Mouse (Mus musculus) T-helper 17 cell (primary cell): ENCODE results near the gene Hoxd8.

Experiments used
- in situ Hi-C, 2 experiments: fragments of 300-600 bp; cut with MboI, MseI; formaldehyde crosslinking; loops; 1 replicate in 1 of 2; 2 replicates in 1 of 2; pipeline ENCODE4 v1.15.1; 2025; ENCODE audit warnings: high pct_unique_total_duplicates in 2 of 2

The Hoxd8 gene

DNA sequence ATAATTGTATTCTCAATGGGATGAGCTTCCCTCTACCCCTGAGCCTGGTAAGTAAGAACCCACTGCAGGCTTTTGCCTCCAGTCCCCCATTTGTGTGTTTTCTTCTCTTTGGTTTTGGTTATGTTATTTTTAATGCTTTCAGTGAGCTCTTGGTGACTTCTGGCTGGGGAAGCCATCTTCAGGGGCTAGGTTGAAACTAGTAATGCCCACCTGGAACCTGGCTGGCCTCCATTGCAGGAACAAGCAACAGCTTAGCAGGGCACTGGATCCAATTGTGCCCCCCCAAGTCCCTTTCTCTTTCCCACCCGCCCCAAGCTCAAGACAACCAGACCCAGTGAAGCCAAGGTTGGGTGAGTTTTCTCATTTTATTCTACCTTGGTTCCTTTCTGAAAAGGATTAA, 9.0 kb upstream of the Hoxd8 start:
- in situ Hi-C loops: loop anchor here in 1 of 2 experiments (10.0 kb wide), 1 partner anchor 619 kb away; no protein-coding TSS in a partner anchor

DNA sequence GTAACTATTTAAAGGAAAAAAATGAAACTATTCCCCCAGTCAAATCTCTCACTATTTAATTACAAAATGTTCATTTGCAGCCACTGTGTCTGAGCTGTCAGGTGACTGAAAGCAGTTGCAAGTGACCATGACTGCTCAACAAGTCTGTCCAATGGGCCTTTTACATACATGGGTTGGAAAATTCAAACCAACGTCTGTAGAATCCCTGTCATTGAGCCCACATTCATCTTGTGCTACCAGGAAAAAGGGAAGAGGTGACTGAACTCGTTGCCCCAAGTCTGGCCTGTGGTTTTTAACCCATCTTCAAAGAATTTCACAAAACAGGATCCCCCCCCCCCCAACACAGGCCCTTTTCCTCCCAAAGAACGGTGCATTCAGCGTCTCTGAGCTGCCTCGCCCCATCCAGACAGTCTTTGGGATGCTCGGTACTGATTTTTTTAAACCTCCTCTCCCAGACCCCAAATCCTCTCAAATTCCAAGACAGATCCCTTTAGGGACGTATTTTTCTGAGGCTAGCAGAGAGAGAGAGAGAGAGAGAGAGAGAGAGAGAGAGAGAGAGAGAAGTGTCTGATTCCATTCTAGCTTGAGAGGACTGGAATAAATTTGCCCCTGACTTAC, 8.5 kb upstream of the Hoxd8 start:
- in situ Hi-C loops: loop anchor here in 1 of 2 experiments (10.0 kb wide), 1 partner anchor 619 kb away; no protein-coding TSS in a partner anchor

DNA sequence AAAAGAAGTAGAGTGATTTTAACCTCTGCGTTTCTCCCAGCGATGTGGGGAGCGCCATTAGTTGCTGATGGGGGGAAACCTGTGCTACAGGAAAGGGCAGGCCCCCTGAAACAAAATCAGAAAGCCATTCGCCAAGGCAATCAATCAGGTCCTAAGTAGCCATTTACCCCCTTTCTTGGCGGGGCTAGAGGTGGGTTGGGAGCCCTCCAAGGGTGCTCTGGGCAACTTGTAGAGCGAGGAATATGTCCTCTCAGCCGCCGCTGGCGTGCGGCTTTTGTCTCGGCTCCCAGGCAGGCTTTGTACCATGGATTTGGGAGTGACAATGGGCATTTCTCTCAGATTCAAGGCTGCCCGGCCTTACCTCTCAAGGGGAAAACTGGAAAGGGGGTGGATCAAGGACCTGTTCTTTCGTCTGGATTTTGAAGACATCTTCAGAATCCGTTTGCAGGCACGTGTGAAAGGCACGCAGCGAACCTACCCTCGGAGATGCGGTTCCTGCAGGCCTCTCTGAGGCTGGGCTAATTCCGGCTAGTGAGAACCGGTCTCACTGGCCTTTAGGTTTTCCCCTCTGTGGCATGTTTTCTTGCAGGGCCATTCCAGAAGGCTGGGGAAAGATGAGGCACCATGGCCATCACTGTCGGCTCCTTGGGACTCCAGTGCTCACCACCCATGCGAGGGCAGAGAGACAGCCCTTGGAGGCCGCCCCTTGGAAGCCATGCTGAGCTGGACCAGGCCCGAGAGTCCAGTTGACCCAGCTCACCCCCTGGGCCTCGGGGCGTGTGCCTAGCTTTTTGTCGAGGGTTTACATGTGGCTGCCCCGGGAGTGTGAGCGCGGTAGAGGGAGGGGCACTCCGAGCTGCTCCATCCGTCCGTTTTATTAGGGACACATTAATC, 7.7 kb upstream of the Hoxd8 start:
- in situ Hi-C loops: loop anchor here in 1 of 2 experiments (10.0 kb wide), 1 partner anchor 618 kb away; no protein-coding TSS in a partner anchor

DNA sequence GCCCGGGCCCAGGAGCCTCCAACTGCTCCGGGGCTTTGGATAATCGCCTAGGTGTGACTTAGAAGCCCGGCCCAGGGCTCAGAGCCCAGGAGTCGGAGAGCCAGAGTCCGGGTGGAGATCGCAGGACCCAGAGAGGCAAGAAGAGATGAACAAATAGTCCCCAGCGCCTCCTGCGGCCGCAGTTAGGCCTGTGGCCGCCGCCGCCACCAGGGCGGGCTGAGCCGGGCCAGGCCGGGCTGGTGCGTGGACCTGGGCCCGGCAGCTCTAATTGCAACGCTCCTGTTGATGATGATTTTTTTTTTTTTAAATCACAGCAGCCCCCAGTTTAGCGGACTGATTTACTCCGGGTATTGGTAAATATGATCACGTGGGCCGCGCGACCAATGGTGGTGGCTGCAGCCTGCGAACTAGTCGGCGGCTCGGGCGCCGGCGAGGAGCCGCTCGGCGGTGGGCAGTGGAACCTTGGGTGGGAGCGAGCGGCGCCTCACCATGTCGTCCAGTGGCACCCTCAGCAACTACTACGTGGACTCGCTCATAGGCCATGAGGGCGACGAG, 6.8 kb upstream of the Hoxd8 start, which contains the start of gene Hoxd9:
Gene Hoxd9, plus strand, starts transcription at position 161 of the 555 bp plus-strand sequence.
- in situ Hi-C loops: loop anchor here in 1 of 2 experiments (10.0 kb wide), 1 partner anchor 617 kb away; no protein-coding TSS in a partner anchor

DNA sequence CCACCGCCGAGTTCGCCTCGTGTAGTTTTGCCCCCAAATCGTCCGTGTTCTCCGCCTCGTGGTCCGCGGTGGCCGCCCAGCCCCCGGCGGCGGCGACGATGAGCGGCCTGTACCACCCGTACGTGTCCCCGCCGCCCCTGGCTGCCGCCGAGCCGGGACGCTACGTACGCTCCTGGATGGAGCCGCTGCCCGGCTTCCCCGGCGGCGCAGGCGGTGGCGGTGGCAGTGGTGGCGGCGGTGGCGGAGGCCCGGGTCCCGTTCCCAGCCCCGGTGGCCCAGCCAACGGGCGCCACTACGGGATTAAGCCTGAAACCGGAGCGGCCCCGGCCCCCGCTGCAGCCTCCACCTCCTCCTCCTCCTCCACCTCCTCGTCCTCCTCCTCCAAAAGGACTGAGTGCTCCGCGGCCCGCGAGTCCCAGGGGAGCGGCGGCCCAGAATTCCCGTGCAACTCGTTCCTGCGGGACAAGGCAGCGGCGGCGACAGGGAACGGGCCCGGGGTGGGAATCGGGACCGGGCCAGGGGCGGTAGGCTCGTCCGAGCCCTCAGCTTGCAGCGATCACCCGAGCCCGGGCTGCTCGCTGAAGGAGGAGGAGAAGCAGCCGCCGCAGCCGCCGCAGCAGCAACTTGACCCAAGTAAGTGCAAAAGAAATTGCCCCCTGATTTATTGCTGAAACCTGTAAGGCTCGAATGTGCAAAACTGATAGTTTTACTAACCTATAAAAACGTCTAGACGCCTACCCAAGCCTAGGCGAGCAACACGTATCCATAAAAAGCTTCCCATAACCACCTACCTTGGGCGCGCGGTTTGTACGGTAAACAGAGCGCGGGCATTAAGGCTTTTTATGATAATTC, 6.0 kb upstream of the Hoxd8 start:
- in situ Hi-C loops: loop anchor here in 1 of 2 experiments (10.0 kb wide), 1 partner anchor 616 kb away; no protein-coding TSS in a partner anchor

DNA sequence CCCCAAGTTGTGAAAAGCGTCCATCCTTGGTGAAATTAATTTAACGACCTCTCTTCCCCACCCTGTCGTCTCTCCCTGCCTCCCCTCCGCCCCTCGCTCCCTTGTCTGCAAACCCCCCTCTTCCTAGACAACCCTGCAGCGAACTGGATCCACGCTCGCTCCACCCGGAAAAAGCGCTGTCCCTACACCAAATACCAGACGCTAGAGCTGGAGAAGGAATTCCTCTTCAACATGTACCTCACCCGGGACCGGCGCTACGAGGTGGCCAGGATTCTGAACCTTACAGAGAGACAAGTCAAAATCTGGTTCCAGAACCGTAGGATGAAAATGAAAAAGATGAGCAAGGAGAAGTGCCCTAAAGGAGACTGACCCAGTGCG, 5.4 kb upstream of the Hoxd8 start:
- in situ Hi-C loops: loop anchor here in 1 of 2 experiments (10.0 kb wide), 1 partner anchor 616 kb away; no protein-coding TSS in a partner anchor

DNA sequence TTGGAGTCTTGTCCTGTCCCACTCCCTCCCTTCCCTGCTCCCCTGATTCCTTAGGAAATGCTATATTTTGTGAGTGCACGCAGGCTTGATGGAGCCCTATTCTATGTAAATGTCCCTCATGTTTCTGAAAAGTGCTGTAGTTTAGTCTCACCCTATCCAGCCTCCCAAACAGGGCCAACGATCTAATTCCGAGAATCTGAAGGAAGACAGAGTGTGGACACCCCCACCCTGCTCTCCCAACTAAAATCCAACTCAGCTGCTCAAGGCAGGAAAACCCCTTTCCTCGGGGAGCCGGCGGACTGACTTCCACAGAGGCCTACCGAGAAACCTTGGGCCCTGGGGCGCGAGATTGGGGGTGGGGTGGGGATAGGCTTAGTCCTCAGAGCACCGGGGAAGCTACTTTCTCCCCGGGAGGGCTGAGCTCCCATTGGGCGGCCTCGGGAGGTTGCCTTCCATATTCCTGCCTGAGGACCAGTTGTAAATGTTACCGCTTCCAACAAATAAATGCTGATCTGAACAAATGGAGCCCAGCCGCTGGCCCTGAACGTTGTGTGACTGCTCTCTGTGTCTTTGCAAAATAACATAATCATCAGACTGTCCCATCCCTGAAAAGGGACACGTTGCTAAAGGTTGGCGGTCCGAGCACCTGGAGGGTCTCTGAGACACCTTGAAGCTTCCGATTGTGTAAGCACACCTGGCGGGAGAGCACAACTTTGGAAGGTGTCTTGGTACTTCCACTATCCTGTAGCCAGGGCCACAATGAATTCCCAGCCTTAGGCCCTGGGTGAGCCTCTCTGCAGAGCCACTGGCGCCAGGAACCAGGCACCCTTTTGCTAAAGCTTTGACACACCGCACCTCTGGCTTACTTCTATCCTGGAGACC, 4.5 kb upstream of the Hoxd8 start:
- in situ Hi-C loops: loop anchor here (5.0 to 10.0 kb wide), 3 partner anchors 367 to 615 kb away; no protein-coding TSS in a partner anchor

DNA sequence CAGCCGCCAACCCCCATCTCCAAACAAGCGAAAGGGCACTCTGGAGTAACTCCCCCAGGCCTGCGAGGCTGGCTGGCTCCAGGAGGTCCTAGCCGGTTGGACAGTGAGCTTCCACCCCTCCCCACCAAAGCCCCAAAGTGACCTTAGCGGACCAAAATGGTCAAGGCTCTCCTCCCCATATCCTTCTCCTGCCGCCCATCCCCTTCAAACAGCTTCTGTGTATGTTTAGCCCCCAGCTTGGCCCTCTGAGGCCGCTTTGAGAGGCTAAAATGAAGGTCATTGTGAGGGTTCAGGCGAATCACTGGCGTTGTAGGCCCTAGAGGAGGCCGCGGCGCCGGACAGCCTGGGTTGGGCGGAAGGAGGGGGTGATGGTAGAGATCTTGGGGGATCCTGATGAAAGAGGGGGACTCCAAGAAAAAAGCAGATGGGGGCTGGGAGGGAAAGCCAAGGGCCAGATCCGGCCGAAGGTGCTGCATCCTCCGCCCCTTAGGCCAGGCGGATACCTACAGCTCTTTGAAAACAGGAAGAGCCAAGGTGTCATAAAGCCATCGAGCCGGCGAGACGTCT, 3.8 kb upstream of the Hoxd8 start:
- in situ Hi-C loops: loop anchor here in 1 of 2 experiments (5.0 kb wide), 2 partner anchors 367 to 442 kb away; no protein-coding TSS in a partner anchor

DNA sequence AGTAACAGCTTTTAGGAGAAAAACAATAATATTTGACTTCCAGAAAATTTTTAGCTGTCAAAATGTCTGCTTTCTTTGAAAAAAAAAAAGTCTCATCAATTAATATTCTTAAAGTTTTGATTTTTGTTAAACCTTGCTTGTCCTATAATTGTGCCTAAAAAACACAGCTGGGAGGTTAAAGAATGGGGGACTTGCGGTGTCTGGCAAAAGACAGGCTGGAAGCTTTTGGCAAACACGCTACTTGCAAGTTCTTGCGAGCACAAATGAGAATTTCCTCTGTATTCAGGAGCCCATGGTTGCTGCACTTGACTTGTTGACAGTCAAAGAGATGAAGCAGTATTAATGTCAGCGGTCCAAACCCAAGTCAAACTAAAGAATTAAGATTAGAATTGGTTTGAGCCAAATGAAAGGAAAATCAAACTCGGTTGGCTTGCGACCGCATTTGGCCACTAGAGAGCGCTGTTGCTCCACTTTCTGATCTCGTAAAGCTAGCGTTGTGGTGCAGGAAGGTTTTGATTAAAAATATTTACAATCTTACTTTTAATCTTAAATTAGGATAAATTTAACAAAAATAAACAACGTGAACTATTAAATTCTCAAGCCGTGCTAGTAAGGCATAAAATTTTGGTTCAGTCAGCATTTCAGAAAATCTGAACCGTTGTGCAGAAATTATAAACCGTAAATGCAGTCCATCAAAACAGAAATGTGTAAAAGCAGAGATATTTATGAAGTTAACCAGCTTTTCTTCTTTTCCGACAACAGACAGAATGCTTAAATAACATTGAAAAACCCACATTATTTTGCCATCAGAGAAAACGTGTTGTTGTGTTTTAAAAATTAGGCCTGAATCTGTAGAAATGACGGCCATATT, 2.2 kb upstream of the Hoxd8 start:
- in situ Hi-C loops: loop anchor here in 1 of 2 experiments (5.0 kb wide), 2 partner anchors 365 to 440 kb away; no protein-coding TSS in a partner anchor

DNA sequence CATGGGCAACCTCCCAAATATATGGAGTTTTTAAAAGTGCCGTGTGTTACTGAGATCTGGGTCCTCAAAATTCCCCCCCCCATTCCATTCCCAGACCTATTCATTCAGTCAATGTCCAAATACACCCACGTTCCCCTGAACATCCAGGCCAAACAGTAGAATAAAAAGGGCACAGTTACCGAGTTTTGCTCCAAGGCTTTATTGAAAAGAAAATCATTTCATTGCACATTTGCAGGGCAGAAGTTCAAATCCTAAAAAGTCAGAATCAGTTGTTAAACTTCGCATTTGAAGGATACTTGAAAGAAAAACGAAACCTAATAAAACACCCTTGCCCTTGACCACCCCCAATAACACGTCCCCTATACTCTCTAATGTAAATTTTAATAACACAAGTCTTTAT, 1.6 kb upstream of the Hoxd8 start:
- in situ Hi-C loops: loop anchor here in 1 of 2 experiments (5.0 kb wide), 2 partner anchors 364 to 439 kb away; no protein-coding TSS in a partner anchor

DNA sequence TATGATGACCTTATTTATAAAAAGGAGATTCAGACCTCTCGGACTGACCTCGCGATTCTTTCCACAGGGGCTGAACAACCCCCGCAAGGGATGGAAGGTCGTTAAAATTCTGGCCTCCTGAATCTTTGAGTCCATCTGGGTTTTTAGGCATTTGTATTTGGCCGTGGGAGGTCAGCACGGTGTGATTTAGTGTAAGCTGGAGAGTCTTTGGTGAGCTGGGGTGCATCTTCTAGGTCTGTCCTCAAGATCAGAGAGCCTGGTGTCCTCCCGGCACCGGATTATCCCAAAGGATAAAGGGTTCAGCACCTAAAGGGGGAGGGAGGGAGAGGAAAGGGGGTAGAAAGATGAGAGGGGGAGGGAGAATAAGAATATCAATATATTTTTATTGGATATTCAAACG, 1.1 kb upstream of the Hoxd8 start:
- in situ Hi-C loops: loop anchor here in 1 of 2 experiments (5.0 kb wide), 2 partner anchors 364 to 439 kb away; no protein-coding TSS in a partner anchor

DNA sequence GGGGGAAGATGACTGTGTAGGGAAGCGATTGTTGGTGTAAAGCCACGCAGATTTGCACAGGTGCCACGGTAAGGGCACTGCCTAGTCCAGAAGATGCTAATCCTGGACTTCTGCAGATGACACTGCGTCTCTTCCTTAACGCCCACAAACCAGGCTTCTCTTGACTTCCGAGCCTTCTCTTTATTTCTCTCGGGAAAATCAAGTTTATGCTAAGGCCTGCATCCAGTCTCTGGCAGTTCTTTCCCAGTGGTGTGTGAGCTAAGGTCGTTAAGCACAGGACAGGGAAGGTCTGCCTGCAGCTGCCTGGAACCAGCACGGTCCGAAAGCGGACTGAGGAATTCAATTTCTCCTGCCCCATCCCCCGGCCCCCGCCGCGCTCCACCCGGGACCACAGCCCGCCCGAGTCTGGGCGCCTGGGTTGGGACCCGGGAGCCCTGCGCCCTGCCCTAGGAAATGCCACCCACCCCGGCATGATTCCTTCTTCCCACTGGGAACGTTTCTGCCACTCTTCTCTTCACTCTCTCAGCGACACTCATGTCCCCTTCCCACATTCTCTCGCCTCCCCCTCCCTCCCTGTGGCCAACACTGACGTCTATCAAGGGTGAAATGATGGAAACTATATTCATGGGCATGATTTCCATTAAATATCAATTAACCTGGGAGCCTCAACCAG, 559 bp upstream of the Hoxd8 start:
- in situ Hi-C loops: loop anchor here in 1 of 2 experiments (5.0 kb wide), 2 partner anchors 363 to 438 kb away; no protein-coding TSS in a partner anchor

DNA sequence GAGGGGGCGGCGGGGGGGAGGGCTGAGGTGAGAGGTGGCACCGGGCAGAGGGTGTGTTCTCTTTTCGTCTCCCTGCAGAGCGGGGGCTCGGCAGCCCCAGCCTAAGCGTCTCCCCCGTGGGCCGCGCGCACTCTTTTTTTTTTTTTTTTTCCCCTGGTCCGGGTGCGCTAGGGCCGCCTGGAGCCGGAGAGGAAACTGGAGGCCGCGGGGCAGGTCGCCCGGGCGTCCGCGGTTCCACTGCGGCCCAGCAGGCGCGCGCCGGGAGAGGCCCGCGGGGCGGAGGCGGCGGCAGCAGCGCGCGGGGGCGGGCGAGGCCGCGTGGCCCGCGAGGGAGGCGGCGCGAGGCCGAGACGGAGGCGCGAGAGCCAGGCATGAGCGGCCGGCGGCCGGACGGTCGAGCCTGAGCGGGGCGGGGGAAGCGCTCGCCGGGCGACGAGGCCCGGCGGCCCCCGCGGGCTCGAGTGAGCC, 618 bp downstream of the Hoxd8 start:
- in situ Hi-C loops: loop anchor here in 1 of 2 experiments (5.0 kb wide), 2 partner anchors 362 to 437 kb away; no protein-coding TSS in a partner anchor

DNA sequence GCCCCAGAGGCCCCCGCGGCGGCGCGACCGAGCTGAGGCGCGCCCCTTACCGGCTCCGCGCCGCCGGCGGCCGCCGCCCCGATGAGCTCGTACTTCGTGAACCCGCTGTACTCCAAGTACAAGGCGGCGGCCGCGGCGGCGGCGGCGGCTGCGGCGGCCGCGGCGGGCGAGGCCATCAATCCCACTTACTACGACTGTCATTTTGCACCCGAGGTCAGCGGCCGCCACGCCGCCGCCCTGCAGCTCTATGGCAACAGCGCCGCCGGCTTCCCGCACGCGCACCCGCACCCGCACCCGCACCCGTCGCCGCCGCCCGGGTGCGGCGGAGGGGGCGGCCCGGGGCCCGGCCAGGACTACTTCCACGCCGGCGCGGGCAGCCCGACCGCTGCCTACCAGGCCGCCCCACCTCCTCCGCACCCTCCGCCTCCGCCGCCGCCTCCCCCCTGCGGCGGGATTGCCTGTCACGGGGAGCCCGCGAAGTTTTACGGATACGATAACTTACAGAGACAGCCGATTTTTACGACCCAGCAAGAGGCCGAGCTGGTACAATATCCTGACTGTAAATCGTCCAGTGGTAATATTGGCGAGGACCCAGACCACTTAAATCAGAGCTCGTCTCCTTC, 1.2 kb downstream of the Hoxd8 start:
- in situ Hi-C loops: no loop called here

DNA sequence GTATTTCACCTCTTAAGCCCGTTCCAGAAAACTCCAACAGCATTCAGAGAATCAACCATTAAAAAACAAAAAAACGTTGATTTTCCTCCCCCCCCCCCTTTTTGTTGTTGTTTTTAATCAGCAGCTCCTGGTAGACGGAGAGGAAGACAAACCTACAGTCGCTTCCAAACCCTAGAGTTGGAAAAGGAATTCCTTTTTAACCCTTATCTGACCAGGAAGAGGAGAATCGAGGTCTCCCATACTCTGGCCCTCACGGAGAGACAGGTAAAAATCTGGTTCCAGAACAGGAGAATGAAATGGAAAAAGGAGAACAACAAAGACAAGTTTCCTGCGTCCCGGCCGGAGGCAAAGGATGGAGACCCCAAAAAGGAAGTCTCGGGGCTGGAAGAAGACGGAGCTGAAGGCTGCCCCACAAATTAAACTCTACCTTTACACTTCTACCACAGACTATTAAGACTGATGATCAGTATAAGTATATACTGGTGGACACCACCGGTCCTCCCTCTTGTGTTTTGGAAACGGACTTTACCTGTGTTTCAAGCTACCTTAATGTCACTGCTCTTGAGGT, 2.1 kb downstream of the Hoxd8 start:
- in situ Hi-C loops: no loop called here

DNA sequence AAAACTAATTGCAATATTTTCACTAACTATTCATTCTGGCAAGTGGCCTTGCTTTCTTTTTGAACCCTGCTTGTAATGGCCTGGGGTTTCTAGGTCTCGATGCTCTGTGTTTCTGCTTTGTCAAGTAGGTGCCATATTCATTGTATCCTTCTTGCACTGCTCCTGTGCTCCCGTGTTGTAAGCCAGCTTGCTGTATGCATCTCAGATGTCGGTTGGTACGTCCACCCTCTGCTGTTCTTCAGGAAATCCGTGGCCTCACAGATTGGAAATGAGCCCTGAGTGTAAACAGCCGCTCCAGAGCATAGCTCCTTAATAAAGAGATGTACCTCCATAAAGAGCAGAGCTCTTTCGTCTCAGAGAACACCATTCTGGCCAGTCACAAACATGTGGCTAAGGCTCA, 3.2 kb downstream of the Hoxd8 start:
- in situ Hi-C loops: no loop called here

DNA sequence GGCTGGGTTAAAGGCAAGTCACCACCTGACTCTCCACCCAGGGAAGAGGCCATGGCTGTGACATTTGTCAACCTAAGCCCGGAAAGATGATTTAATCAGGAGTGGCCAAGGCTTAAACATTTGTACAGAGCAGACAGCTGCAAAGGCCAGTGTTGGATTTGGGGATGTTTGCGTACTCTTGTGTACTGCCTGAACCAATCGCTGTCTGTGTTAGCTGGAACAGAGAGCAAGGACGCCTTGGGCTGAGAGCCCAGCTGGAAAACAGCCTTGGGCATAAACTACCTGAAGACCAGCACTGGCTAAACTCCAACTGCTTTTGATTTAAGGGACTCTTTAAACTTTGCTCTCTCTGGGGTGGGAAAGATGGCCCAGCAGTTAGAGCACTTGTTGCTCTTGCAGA, 4.3 kb downstream of the Hoxd8 start:
- in situ Hi-C loops: no loop called here
